Mouse (Mus musculus) spleen, postnatal 36 days (tissue): ENCODE data around the gene Sirt3.
A peak's percentile ranks its signal among the peaks of the same experiment; 100 is the strongest.

ENCODE experiments used
- DNase-seq, 2 experiments: peaks; one replicate each; pipeline ENCODE4 v3.0.0; 2022; ENCODE audit warnings: low spot score in 2 of 2, mixed read lengths in 1 of 2

Gene Sirt3

GRCm38 (mm10) chr7:140848591-140848990 lies 33.5 kb downstream of the Sirt3 start:
- DNase-seq = no peak

DNA sequence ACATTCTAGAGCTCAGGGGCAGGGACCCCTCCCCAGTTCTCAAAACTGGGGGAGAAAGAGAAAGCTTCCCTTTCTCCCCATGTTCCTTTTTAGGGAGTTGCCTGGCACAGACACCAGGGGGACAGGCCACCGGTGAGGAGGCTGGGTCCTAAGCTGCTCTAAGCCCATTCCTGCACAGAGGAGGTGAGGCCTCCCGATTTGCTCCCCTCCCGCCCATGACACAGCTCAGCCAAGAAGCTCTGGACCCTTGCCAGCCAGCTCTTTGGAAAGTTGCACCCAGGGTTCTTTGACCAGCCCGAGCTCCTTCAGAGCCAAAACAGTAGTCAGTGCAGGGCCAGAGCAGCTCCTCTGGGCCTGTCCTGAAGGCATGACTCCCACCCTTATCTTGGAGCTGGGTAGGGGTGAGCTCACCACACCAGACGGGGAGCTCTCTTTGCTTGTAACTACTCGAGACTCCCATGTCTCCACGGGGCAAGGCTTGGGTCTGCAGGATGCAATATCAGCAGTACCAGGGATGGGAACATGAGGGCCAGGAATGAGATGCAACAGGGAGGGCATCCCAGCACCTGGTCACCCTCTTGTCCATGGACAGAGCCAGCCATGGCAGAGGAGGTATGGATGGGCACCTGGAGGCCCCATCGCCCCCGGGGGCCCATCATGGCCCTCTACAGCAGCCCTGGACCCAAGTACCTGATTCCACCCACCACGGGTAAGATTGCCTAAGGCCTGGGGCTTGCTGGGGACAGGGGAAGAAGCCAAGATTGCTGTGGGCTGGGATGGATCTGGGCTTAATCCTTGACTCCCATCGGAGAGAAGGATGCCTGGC lies 34.1 kb downstream of the Sirt3 start, which contains the start of gene Odf3:
TSS of gene Odf3 (plus strand) at position 51 of the 826 bp plus-strand sequence.
- no peak for DNase-seq

DNA sequence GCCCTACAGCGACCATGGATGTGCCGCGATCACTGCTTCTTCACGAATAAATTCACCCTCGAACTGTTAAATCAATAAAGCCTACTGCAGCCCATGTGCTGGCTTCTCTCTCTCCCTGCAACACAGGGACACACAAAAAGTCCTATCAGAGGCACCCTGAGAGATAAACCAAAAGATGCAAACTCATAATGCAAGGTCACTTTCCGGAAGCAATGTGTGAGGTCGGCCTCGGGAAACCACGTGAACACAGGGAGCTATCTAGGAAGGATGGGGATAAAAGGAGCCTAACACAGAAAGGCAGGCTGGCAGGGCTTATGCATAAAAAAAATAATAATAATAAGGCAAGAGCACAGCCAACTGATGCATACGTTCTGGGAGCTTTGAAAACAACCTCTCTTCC lies 35.4 kb downstream of the Sirt3 start:
- DNase-seq = no peak

- no peak for DNase-seq
These were observed 36.4 kb downstream of the Sirt3 start for GRCm38 (mm10) chr7:140845683-140846082.

DNA sequence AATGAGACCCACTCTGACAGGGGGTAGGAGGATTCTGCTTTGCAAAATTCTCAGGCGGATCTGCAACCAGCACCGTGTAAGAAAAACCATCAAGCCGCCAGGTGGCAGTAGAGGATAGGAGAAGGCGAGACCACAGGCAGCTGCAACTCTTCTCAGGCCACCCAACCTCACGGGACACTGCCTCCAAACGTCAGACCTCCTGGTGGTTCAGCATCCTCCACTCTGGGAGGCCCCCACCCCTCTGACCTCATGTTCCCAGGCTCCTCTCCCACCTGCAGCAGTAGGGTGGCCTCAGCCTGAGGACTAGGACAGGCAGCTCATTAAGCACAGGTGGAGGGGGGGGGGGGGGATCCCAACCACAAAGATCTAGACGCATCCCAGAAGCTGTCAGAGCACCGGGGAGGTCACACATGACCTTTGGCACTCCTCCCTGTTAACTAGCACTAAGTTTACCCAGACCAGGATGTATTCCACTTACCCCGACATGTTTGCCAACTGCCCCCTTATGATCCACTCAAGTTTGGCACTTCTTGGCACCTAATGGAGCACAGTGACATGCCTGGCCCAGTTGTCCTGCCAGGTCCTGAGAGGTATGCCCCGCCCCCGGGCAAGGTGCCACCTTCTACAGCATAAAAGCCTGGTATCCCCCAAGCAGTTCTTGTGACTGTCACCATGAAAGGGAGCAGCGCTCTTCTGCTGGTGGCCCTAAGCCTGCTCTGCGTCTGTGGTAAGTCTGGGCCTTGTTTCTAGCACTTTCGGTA lies 37.0 kb downstream of the Sirt3 start, which contains the start of gene Scgb1c1:
TSS of gene Scgb1c1 (plus strand) at position 643 of the 761 bp plus-strand sequence.
- DNase-seq = peak; percentile 77 to 83

GRCm38 (mm10) chr7:140843806-140844205 lies 38.3 kb downstream of the Sirt3 start:
- DNase-seq = no peak

GRCm38 (mm10) chr7:140840750-140841735 lies 41.1 kb downstream of the Sirt3 start:
- DNase-seq = no peak

DNA sequence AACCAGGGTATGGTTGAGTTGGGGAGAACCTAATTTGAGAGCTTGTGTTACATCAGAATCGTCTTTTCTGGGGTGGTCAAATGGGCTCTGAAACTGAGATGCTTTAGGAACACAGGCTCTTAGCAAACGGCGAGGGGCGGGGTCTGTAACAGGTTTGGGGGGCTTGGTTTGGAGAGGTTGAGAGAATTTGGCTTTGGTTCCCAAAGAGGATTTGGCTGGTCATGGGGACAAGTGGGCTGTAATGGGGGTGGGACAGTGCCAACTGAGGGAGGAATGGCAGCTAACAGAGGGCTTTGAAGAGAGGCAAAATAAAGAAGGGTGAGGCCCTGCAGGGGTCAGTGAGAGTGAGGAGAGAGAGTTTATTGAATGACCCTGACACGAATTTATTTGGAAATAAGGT lies 42.6 kb downstream of the Sirt3 start:
- DNase-seq = no peak

- DNase-seq = no peak
These were observed 45.6 kb downstream of the Sirt3 start for GRCm38 (mm10) chr7:140836243-140837115.

DNA sequence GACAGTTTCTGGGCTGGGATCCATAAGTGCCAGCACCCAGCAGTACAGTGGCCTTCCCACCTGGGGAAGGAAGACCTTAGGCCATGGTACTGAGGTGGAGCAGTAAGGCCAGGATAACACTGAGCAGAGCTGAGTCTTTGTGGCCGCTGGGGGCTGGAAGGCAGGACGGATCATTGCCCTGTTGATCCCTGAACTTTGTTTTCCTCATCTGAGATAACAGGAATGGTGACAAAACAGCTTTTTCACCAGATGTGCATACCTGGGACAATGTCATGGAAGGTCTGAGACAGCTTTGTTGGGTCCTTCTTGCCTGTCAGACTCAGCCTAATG lies 46.4 kb downstream of the Sirt3 start:
- DNase-seq = no peak

- no peak for DNase-seq
These were observed 46.9 kb downstream of the Sirt3 start, which contains the start of gene Urah for GRCm38 (mm10) chr7:140834968-140835757. TSS of gene Urah (plus strand) at chr7:140835018.

DNA sequence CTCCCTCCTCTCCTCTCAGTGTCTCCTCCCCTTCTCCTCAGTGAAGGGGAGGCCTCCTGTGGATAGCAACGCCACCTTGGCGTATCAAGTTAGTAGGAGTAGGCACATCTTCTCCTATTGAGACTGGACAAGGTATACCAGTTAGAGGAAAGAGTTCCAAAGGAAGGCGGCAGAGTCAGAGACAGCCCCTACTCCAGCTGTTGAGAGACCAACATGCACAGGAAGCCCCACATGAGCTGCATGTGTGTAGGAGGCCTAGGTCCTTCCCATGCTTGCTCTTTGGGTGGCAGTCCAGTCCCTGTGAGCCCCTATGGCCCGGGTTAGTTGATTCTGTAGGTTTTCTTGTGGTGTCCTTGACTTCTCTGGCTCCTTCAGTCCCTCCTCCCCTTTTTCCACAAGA lies 48.8 kb downstream of the Sirt3 start:
- no peak for DNase-seq

GRCm38 (mm10) chr7:140831447-140831846 lies 50.7 kb downstream of the Sirt3 start:
- DNase-seq = no peak

- DNase-seq = no peak
These were observed 53.8 kb downstream of the Sirt3 start for GRCm38 (mm10) chr7:140828171-140828881.

- no peak for DNase-seq
These were observed 59.4 kb downstream of the Sirt3 start for GRCm38 (mm10) chr7:140822731-140823130.

DNA sequence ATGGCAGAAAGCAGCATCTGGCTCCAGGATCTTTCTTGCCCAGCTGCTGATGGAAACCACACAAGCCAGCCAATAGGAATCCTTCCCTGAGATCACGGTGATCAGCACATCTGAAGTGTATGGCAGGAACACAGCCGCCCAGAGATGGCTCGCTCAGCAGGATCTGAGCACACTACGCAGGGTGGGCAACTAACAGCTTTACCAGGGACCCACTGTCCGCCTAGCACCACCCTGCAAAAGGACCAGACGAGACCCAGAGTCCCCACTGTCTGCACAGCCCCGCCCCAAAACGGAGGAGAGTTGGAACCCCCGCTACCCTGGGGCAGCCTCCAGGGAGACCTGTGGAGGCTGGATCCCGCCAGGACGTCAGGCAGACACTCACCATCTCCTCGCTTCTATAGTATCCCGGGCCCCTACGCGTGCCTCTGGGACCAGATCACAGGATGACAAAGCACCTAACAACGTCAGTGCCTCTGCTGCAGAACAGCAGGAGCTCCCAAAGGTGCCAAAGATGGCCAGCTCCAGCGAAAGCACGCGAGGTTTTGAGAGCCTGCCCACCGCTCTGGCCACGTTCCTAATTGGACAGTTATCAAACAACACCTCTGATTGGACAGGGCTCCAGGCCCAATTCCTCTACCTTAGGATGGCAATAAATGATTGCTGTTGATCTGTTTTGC lies 60.3 kb downstream of the Sirt3 start, which contains the start of gene Zfp941:
TSS of gene Zfp941 (minus strand) at position 526 of the 677 bp plus-strand sequence.
- DNase-seq = no peak

- no peak for DNase-seq
These were observed 60.8 kb downstream of the Sirt3 start for GRCm38 (mm10) chr7:140821305-140821652.

GRCm38 (mm10) chr7:140820173-140820572 lies 61.9 kb downstream of the Sirt3 start:
- DNase-seq = no peak
